Mouse (Mus musculus) retina, embryonic 14.5 days (tissue): ENCODE measurements around the gene St14.
"Not testable (repeated sequence)": the region's sequence is repeated elsewhere in the genome, so short reads cannot be mapped to it uniquely, and the experiment has no call there.

Source experiments
- DNase-seq: peaks from one replicate; pipeline ENCODE4 v3.0.0-alpha.2; 2015; ENCODE audit warnings: low spot score

St14 gene

GRCm38 (mm10) chr9:31131205-31131968 lies at the start of gene St14:
Gene St14 (minus strand): TSS chr9:31131853.
- peak; percentile 26 for DNase-seq

- DNase-seq = no peak
Measured at GRCm38 (mm10) chr9:31177692-31178091, 46.0 kb upstream of the St14 start.

GRCm38 (mm10) chr9:31176379-31177130 lies 44.9 kb upstream of the St14 start:
- no peak for DNase-seq

GRCm38 (mm10) chr9:31175978-31176377 lies 44.3 kb upstream of the St14 start:
- DNase-seq = no peak

- DNase-seq = no peak
Measured at GRCm38 (mm10) chr9:31175346-31175745, 43.7 kb upstream of the St14 start.

- DNase-seq = no peak
Measured at GRCm38 (mm10) chr9:31168356-31169093, 36.9 kb upstream of the St14 start.

GRCm38 (mm10) chr9:31167305-31167704 lies 35.7 kb upstream of the St14 start:
- no peak for DNase-seq

GRCm38 (mm10) chr9:31165505-31165904 lies 33.9 kb upstream of the St14 start:
- DNase-seq = not testable (repeated sequence)

- no peak for DNase-seq
Measured at GRCm38 (mm10) chr9:31163327-31163726, 31.7 kb upstream of the St14 start.

GRCm38 (mm10) chr9:31162911-31163310 lies 31.3 kb upstream of the St14 start:
- no peak for DNase-seq

GRCm38 (mm10) chr9:31159910-31160309 lies 28.3 kb upstream of the St14 start:
- DNase-seq = peak; percentile 50

- no peak for DNase-seq
Measured at GRCm38 (mm10) chr9:31156594-31156993, 24.9 kb upstream of the St14 start.

GRCm38 (mm10) chr9:31151050-31151449 lies 19.4 kb upstream of the St14 start:
- DNase-seq = peak; percentile 83

GRCm38 (mm10) chr9:31148135-31148534 lies 16.5 kb upstream of the St14 start:
- no peak for DNase-seq

GRCm38 (mm10) chr9:31145272-31145925 lies 13.7 kb upstream of the St14 start:
- DNase-seq = no peak

- DNase-seq = no peak
Measured at GRCm38 (mm10) chr9:31142924-31143323, 11.3 kb upstream of the St14 start.

- no peak for DNase-seq
Measured at GRCm38 (mm10) chr9:31133131-31133530, 1.5 kb upstream of the St14 start.

GRCm38 (mm10) chr9:31130357-31131204 lies 1.1 kb downstream of the St14 start:
- DNase-seq = peak; percentile 47

- no peak for DNase-seq
Measured at GRCm38 (mm10) chr9:31129956-31130355, 1.7 kb downstream of the St14 start.

GRCm38 (mm10) chr9:31127876-31128465 lies 3.7 kb downstream of the St14 start:
- DNase-seq = no peak

- no peak for DNase-seq
Measured at GRCm38 (mm10) chr9:31126079-31126478, 5.6 kb downstream of the St14 start.
